Mouse (Mus musculus) adrenal gland, adult 2 months (tissue): ENCODE data around the gene Igfbp3. TPM values are rescaled to one million over a fixed set of nuclear protein-coding genes. Genes with fewer than 3 reads are reported as not detected.

Experiments
- DNase-seq: peaks from one replicate; pipeline ENCODE4 v3.0.0; 2021
- polyA plus RNA-seq: library from polyadenylated mRNA; depleted of rRNA; stranded (reverse); fragments of >200 nt; gene quantifications from 2 replicates; pipeline ENCODE4 v1.2.3, GENCODE M21; 2012
- total RNA-seq, 2 experiments: library from RNA; stranded (reverse); gene quantifications; 2 replicates each; pipeline ENCODE4 v1.2.3; 2021

The Igfbp3 gene
- total and polyA plus RNA-seq, 3 experiments: 55.1 to 197 (median 85.9) TPM

- peak; percentile 25 for DNase-seq
Observed at GRCm38 (mm10) chr11:7211211-7211610, 2.5 kb downstream of the Igfbp3 start.

- peak; percentile 79 for DNase-seq
Observed at GRCm38 (mm10) chr11:7210343-7210742, 3.4 kb downstream of the Igfbp3 start.

GRCm38 (mm10) chr11:7203846-7204245, 9.9 kb downstream of the Igfbp3 start:
- no peak for DNase-seq

- DNase-seq: no peak
Observed at GRCm38 (mm10) chr11:7202206-7202605, 11.5 kb downstream of the Igfbp3 start.

GRCm38 (mm10) chr11:7200393-7200783, 13.3 kb downstream of the Igfbp3 start:
- DNase-seq: no peak

- DNase-seq: peak; percentile 46
Observed at GRCm38 (mm10) chr11:7199736-7200392, 13.9 kb downstream of the Igfbp3 start.

GRCm38 (mm10) chr11:7198481-7199256, 15.1 kb downstream of the Igfbp3 start:
- DNase-seq: no peak

GRCm38 (mm10) chr11:7198006-7198405, 15.7 kb downstream of the Igfbp3 start:
- DNase-seq: no peak

- DNase-seq: no peak
Observed at GRCm38 (mm10) chr11:7197491-7197941, 16.2 kb downstream of the Igfbp3 start, which contains the start of gene Igfbp1. Gene Igfbp1 (plus strand): TSS chr11:7197782.

- DNase-seq: no peak
Observed at GRCm38 (mm10) chr11:7195312-7195685, 18.4 kb downstream of the Igfbp3 start.

- no peak for DNase-seq
Observed at GRCm38 (mm10) chr11:7194432-7195311, 19.1 kb downstream of the Igfbp3 start.

- DNase-seq: no peak
Observed at GRCm38 (mm10) chr11:7193134-7193533, 20.6 kb downstream of the Igfbp3 start.

GRCm38 (mm10) chr11:7192710-7193109, 21.0 kb downstream of the Igfbp3 start:
- DNase-seq: peak; percentile 17

- DNase-seq: no peak
Observed at GRCm38 (mm10) chr11:7188469-7188868, 25.3 kb downstream of the Igfbp3 start, which contains the start of gene Gm11985. Gene Gm11985 (minus strand): TSS chr11:7188569.

GRCm38 (mm10) chr11:7187472-7187871, 26.3 kb downstream of the Igfbp3 start:
- no peak for DNase-seq

- DNase-seq: no peak
Observed at GRCm38 (mm10) chr11:7184420-7184819, 29.3 kb downstream of the Igfbp3 start.

GRCm38 (mm10) chr11:7182409-7183042, 31.2 kb downstream of the Igfbp3 start:
- DNase-seq: no peak

GRCm38 (mm10) chr11:7179276-7179675, 34.4 kb downstream of the Igfbp3 start:
- no peak for DNase-seq

- DNase-seq: no peak
Observed at GRCm38 (mm10) chr11:7178724-7179123, 35.0 kb downstream of the Igfbp3 start.

GRCm38 (mm10) chr11:7173664-7174063, 40.1 kb downstream of the Igfbp3 start:
- DNase-seq: no peak

GRCm38 (mm10) chr11:7169645-7170044, 44.1 kb downstream of the Igfbp3 start:
- DNase-seq: no peak

GRCm38 (mm10) chr11:7164416-7164815, 49.3 kb downstream of the Igfbp3 start:
- no peak for DNase-seq
